Mouse (Mus musculus): ENCODE data around the gene Ano2. TPM values are rescaled to one million over a fixed set of nuclear protein-coding genes. Genes with fewer than 3 reads are reported as not detected.

The Ano2 gene
- polyA plus RNA-seq, 1 experiment from 2014 or later: 1.6 TPM

DNA sequence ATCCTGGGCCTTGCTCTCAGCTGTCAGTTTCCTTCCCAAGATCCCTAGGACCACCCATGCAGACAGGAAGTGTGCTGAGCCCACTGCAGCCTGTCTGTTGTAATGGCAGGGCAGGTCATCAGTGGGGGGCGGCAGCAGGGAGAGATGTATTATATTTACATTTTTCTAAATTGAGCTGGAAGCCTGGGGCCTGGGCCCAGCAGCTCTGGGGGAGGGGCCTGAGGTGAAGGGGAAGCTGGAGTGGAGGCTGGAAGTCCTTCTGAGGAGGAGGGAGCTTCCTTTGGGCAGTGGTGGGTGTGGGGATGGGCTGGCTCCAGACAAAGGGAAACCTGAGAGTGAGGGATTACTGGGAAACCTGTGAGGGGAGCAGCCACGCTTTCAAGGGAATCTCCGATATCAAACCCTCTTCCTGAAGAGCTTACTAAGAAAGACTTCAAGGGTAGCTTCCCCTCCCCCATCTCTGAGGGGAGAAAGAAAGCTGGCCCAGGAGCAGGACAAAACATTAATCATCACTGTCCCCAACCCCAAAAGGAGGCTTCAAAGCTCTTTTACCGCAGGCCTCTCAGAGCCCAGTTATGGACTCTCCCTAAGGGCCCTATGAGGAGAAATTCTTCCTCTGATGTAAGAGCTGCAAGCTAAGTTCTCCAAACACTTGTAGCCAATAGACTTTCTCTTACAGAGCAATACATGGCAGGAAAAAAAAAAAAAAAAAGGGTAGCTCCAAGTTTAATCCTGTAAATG, 313.0 kb downstream of the Ano2 start:
- Histone ChIP-seq H3K4me1 (peaks cover 20% of the 10 kb centered on the region), H3K4me3 (replicated peaks) (no peak overlapping the region), H3K9ac (no peak overlapping the region), H3K36me3 (no peaks in the 10 kb centered on the region), H3K27me3 (no peaks in the 10 kb centered on the region), H3K9me3 (replicated peaks) (no peaks in the 10 kb centered on the region), H3K27ac (replicated peaks) (no peak overlapping the region), H3K4me2 (replicated peaks) (no peak overlapping the region)
- 19% methylated on average over 4 of the region's 4 CpGs for WGBS
- peak; percentile 72 for ATAC-seq (ENCODE audit: insufficient number of reproducible peaks, low FRiP score, low TSS enrichment, low read depth)

DNA sequence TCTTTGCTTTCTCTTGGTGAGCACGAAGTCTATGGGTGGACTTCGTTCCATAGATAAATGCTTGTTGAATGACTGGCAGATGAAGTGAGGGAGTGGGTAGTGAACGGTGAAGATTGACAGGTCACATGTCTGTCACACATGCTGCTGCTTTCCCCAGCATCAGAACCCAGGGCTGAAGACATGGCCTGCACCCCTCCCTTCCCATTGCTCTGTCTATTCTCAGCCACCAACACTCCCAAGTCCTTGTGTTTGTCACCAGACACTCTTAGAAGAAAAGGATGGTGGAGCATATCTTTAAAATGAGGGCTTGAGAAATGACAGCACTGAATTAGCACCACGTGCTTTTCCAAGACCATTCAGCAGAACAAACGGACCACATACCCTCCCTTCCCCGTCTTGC, 316.4 kb downstream of the Ano2 start:
- H3K4me2 ChIP-seq (replicated peaks): no peak overlapping the region
- H3K27me3 ChIP-seq: no peaks in the 10 kb centered on the region
- WGBS: 85% methylated on average over 6 of the region's 6 CpGs
- no peaks in the 10 kb centered on the region for H3K9me3 ChIP-seq (replicated peaks)
- no peak for ATAC-seq (ENCODE audit: insufficient number of reproducible peaks, low FRiP score, low TSS enrichment, low read depth)
- no peak overlapping the region for H3K9ac ChIP-seq
- H3K27ac ChIP-seq (replicated peaks): no peak overlapping the region
- no peaks in the 10 kb centered on the region for H3K36me3 ChIP-seq
- peaks cover 30% of the 10 kb centered on the region for H3K4me1 ChIP-seq
- H3K4me3 ChIP-seq (replicated peaks): no peak overlapping the region

DNA sequence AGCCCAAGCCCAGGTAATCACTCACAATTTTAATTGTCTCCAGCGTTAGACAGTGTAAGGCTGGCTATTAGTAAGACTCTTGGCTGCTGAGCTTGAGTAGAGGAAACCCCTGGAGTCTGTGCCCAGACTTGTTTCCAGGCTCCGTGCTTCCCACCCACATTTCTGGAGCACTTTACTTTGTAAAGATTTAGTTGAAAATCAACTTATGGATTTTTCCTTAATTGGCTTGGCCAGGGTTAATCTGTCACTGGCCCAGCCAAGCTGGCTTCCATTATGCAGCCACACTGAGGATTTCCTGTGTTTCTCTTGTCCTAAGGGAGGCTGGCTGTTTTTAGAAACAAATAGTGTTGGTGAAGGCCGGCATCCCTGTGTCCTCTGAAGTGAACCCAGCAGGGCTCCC, 318.9 kb downstream of the Ano2 start:
- Histone ChIP-seq H3K27me3 (no peaks in the 10 kb centered on the region), H3K27ac (replicated peaks) (no peak overlapping the region), H3K4me1 (peaks cover 17% of the 10 kb centered on the region), H3K9me3 (replicated peaks) (no peaks in the 10 kb centered on the region), H3K36me3 (no peaks in the 10 kb centered on the region), H3K4me2 (replicated peaks) (no peak overlapping the region), H3K9ac (no peak overlapping the region), H3K4me3 (replicated peaks) (no peak overlapping the region)
- WGBS: 9% methylated on average over 3 of the region's 3 CpGs
- peak; percentile 61 for ATAC-seq (ENCODE audit: insufficient number of reproducible peaks, low FRiP score, low TSS enrichment, low read depth)

DNA sequence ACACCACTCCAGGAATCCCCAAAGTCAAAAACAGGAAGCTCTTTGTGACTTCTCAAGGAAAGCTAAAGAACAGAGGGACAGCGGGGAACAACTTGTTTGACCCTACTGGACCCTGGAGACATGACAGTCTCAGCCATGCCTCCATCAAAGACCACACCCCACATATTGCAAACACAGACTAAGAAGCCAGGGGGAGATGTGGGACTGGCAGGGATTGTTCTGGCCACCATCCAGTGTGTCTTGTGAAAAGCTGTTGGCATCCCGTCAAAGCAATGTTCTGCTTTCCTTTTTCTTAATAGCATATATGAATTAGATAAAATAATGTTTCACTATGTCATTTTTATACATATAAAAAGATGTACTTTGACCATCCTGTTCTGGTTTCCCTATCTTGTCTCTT, 326.8 kb downstream of the Ano2 start:
- Histone ChIP-seq H3K27me3 (no peaks in the 10 kb centered on the region), H3K4me1 (no peaks in the 10 kb centered on the region), H3K27ac (replicated peaks) (no peak overlapping the region), H3K9me3 (replicated peaks) (no peaks in the 10 kb centered on the region), H3K9ac (no peak overlapping the region), H3K4me2 (replicated peaks) (no peak overlapping the region), H3K36me3 (no peaks in the 10 kb centered on the region), H3K4me3 (replicated peaks) (no peak overlapping the region)
- 66% methylated on average over 2 of the region's 2 CpGs for WGBS
- ATAC-seq (ENCODE audit: insufficient number of reproducible peaks, low FRiP score, low TSS enrichment, low read depth): no peak

DNA sequence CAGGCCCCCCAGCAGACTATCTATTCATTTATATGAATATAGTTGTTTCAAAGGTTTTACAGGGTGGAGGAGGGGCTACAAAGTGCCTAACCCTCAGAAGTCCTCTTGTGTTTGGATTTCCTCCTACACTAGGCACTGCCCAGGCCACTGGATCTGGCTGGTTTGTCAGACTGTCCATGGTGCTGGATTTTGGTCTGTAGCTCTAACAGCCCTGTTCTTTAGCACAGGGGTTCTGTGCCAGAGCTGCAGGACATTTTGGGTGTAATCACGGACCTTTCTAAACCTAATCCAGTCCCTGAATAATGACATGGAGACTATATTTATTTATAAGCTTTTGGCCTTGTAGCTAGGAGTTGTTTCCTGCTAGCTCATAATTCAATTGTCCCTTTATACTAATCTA, 328.2 kb downstream of the Ano2 start:
- Histone ChIP-seq H3K9me3 (replicated peaks) (no peaks in the 10 kb centered on the region), H3K9ac (no peak overlapping the region), H3K36me3 (no peaks in the 10 kb centered on the region), H3K27me3 (no peaks in the 10 kb centered on the region), H3K27ac (replicated peaks) (no peak overlapping the region), H3K4me3 (replicated peaks) (no peak overlapping the region), H3K4me1 (no peaks in the 10 kb centered on the region), H3K4me2 (replicated peaks) (no peak overlapping the region)
- 53% methylated on average over 1 of the region's 1 CpGs for WGBS
- no peak for ATAC-seq (ENCODE audit: insufficient number of reproducible peaks, low FRiP score, low TSS enrichment, low read depth)

DNA sequence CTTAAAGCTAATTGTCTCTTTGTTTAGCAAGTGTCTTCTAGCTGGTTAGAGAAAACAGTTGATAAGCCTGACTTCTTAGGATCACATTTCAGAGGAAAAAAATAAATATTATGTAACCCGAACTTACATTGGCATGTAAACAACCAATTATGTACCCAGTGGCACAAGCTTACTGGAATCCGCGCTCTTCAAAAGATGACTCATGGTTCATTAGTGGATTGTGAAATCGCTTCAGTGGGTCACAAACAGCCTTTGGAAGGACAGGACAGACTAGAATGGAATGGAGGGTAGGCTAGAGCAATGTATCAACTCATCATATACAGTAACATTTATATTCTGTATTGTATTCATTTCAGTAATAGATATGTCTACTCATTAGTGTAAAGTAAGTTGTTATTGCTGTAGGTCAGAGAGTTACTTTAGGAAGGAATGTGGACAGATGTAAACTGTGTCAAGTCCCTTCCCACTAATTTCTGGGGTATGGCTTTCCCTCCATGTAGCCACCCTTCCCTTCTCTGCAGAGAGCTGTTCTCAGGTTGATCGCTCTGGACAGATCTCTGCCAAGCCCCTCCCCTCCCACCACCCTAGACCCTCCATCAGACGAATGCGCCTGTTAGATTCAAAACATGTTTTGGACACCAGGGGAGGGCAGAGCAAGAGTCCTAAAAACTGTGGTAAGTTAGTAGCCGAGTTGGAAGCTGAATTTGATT, 343.6 kb downstream of the Ano2 start:
- H3K4me2 ChIP-seq (replicated peaks): 0 out of 2 replicates have a peak overlapping the region, but pooled peaks have one; percentile 1

DNA sequence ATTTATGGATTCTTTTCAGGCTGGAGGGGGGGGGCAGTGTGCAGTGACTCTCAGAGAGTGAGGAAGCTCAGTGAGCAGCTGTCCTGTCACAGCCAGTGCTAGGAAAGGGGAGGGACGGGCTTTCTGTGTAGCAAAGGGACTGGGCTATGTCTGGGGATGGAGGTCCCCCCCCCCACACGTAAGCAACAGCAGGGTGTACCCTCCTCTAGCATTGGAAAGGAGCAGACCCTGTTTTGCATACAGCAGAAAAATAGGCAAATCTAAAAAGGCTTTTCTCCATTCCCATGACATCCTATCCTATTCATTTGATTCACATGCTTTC, 344.1 kb downstream of the Ano2 start:
- Histone ChIP-seq H3K36me3 (no peaks in the 10 kb centered on the region), H3K9ac (no peak overlapping the region), H3K4me2 (replicated peaks) (0 out of 2 replicates have a peak overlapping the region, but pooled peaks have one; percentile 1), H3K27me3 (no peaks in the 10 kb centered on the region), H3K27ac (replicated peaks) (no peak overlapping the region), H3K4me1 (peaks cover 13% of the 10 kb centered on the region; the same call in 1 of the 2 replicates), H3K9me3 (replicated peaks) (no peaks in the 10 kb centered on the region), H3K4me3 (replicated peaks) (no peak overlapping the region)
- 5% methylated on average over 2 of the region's 2 CpGs for WGBS
- peak; percentile 75; the same call in 1 of the 2 replicates for ATAC-seq (ENCODE audit: insufficient number of reproducible peaks, low FRiP score, low TSS enrichment, low read depth)

More for the DNA sequence above, 343.6 kb downstream of the Ano2 start:
- H3K36me3 ChIP-seq: no peaks in the 10 kb centered on the region
- WGBS: 29% methylated on average over 8 of the region's 8 CpGs
- H3K9me3 ChIP-seq (replicated peaks): no peaks in the 10 kb centered on the region
- H3K4me1 ChIP-seq: peaks cover 13% of the 10 kb centered on the region; the same call in 1 of the 2 replicates
- H3K27ac ChIP-seq (replicated peaks): no peak overlapping the region
- ATAC-seq (ENCODE audit: insufficient number of reproducible peaks, low FRiP score, low TSS enrichment, low read depth): peak; percentile 24; the same call in 1 of the 2 replicates
- no peak overlapping the region for H3K9ac ChIP-seq
- no peaks in the 10 kb centered on the region for H3K27me3 ChIP-seq
- no peak overlapping the region for H3K4me3 ChIP-seq (replicated peaks)

DNA sequence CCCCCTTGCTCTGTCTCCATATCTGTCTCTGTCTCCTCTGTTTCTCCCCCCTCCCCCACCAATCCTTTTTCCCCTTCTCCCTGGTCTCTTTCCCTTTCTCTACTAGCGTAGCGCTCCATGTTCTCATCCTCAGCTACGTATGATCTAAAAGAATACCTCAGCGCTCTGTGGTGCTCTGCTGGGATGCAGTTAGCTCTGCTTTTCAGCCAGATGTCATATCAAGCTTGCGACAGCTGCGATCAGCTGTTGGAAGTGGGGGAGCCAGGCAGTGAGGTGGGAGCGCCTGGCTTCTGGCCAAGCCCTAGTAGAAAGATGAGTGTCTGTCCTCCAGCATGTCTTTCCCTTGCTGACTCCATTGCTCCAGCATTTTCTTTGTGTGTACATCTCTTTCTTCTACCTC, 344.5 kb downstream of the Ano2 start:
- 39% methylated on average over 7 of the region's 7 CpGs for WGBS
- Histone ChIP-seq H3K4me2 (replicated peaks) (0 out of 2 replicates have a peak overlapping the region, but pooled peaks have one; percentile 1), H3K27ac (replicated peaks) (no peak overlapping the region), H3K9ac (no peak overlapping the region), H3K9me3 (replicated peaks) (no peaks in the 10 kb centered on the region), H3K4me3 (replicated peaks) (no peak overlapping the region), H3K4me1 (peaks cover 13% of the 10 kb centered on the region; the same call in 1 of the 2 replicates), H3K27me3 (no peaks in the 10 kb centered on the region), H3K36me3 (no peaks in the 10 kb centered on the region)
- peak; percentile 51; the same call in 1 of the 2 replicates for ATAC-seq (ENCODE audit: insufficient number of reproducible peaks, low FRiP score, low TSS enrichment, low read depth)

DNA sequence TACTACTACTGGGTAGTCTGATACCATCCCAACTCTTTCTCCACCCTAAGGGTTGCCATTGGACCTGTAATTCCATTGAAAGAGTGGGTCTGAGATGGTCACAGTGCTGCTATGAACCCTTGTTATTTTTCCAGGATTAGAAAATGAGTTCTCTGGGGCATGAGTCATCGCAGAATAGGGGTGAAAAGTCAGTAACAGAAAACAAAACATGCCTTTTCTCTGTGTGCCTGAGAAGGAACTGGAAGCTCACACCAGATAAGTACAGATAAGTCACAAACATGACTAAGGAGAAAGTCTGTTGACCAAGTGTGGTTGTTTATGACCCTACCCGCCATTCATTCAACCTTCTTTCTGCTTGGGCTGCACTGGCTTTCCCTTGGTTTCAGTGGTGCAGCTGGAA, 345.4 kb downstream of the Ano2 start:
- H3K27ac ChIP-seq (replicated peaks): no peak overlapping the region
- no peak for ATAC-seq (ENCODE audit: insufficient number of reproducible peaks, low FRiP score, low TSS enrichment, low read depth)
- no peak overlapping the region for H3K4me2 ChIP-seq (replicated peaks)
- H3K36me3 ChIP-seq: no peaks in the 10 kb centered on the region
- no peak overlapping the region for H3K9ac ChIP-seq
- H3K4me3 ChIP-seq (replicated peaks): no peak overlapping the region
- H3K4me1 ChIP-seq: peaks cover 13% of the 10 kb centered on the region; the same call in 1 of the 2 replicates
- no peaks in the 10 kb centered on the region for H3K9me3 ChIP-seq (replicated peaks)
- H3K27me3 ChIP-seq: no peaks in the 10 kb centered on the region
- 86% methylated on average over 2 of the region's 2 CpGs for WGBS

DNA sequence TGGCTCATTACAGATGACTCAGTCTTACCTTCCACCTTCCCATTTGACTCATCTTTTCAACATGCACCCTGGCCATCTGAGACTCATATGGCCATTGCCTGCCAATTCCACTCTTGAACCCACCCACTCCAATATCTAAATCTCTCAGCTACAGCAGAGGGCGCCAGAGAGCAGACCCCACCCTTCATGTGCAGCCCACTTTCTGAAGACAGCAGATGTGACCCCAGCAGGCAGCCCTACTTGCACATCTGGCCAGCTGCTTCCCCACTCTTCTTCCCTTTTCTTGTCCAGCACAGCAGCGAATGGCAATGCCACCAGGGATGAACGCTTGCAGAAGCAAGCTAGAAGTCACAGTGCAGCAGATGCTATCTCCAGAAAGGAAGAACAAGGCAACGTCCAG, 355.7 kb downstream of the Ano2 start:
- WGBS: 51% methylated on average over 4 of the region's 4 CpGs
- Histone ChIP-seq H3K4me1 (no peaks in the 10 kb centered on the region), H3K9ac (no peak overlapping the region), H3K4me3 (replicated peaks) (no peak overlapping the region), H3K4me2 (replicated peaks) (no peak overlapping the region), H3K9me3 (replicated peaks) (no peaks in the 10 kb centered on the region), H3K36me3 (no peaks in the 10 kb centered on the region), H3K27ac (replicated peaks) (no peak overlapping the region), H3K27me3 (no peaks in the 10 kb centered on the region)
- ATAC-seq (ENCODE audit: insufficient number of reproducible peaks, low FRiP score, low TSS enrichment, low read depth): no peak

DNA sequence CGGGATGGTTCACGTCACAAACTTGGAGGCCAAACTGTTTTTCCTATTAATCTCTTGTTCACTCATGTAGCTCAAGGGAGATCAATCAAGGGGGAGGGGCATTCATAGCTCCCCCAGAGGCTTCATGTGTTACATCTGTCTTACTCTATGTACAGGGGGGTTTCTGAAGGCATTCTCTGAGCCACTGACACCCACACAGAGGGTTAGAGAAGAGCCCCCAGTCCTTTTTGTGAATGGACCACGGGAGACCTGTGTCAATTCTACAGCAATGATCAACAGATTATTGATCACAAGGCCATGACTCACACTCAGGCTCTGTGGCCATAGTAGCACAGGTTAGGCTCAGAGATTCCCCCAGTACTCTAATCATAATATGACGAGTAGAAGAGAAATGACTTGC, 358.0 kb downstream of the Ano2 start:
- Histone ChIP-seq H3K4me2 (replicated peaks) (no peak overlapping the region), H3K36me3 (no peaks in the 10 kb centered on the region), H3K27me3 (no peaks in the 10 kb centered on the region), H3K9ac (no peak overlapping the region), H3K27ac (replicated peaks) (no peak overlapping the region), H3K9me3 (replicated peaks) (no peaks in the 10 kb centered on the region), H3K4me1 (no peaks in the 10 kb centered on the region), H3K4me3 (replicated peaks) (no peak overlapping the region)
- no peak for ATAC-seq (ENCODE audit: insufficient number of reproducible peaks, low FRiP score, low TSS enrichment, low read depth)
- 58% methylated on average over 4 of the region's 4 CpGs for WGBS
